Comparison of ENCODE assay signal across 8 mouse cellular contexts in the genomic region with DNA sequence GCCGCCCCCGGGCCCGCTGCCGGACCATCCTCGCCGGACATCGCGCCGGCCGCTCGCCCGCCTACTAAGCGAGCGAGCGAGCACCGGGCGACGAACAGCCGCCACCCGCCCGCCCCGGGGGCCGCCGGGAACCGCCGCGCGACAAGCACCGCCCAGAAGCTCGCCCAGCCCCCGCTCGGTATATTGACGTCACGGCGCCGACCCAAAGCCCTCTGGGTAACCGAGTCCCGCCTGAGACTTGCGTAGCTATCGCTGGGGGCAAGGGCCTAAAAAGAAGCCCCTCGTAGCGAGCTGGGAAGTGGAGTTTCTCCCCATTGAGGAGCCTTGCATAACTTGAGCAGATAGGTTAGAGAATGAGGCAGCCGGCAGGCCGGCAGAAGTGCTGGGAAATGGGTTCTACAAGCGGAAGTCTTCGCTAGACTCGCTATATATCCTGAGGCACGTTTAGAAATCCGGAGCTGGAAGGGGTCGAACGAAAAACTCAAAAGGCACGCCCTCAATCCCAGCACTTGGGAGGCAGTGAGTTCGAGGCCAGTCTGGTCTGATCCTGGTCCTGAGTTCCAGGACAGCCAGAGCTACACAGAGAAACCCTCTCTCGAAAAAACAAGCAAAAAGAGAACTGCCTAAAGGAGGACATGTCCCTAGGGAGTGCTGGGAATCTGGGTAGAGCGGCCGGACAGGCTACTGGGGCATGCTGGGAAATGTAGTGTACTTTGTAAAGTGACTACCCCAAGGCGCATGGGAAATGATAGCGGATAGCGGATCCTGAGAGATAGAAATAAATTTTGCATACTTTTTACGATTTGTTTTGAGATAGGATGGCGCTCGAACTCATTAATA. TPM values are rescaled to one million over a fixed set of nuclear protein-coding genes. Genes with fewer than 3 reads are reported as not detected.
DNase-seq lines count a peak whose midpoint lies in the region; ATAC-seq and TF ChIP-seq lines count a peak whose summit lies in the region.

A gene (minus strand): TSS at position 123 of the 840 bp plus-strand sequence.

- no peaks in the 10 kb centered on the region for H3K4me1 ChIP-seq in ES-Bruce4 (ENCODE audit: control insufficient read depth, insufficient read depth, low read length)
- peaks cover 41% of the 10 kb centered on the region for H3K4me1 ChIP-seq in forebrain, embryonic 15.5 days
- H3K4me1 ChIP-seq in lung, adult 2 months (ENCODE audit: control insufficient read depth, insufficient read depth, low read length) = peaks cover 20% of the 10 kb centered on the region

- H3K27ac ChIP-seq in ES-Bruce4 (ENCODE audit: insufficient read depth, low read length) = peak within 1 kb of the TSS; percentile 79
- peak within 1 kb of the TSS; percentile 91 for H3K27ac ChIP-seq in forebrain, embryonic 15.5 days (replicated peaks)

- peak within 1 kb of the TSS; percentile 99 for H3K4me3 ChIP-seq in ES-Bruce4 (ENCODE audit: low read depth, low read length)
- peak within 1 kb of the TSS; percentile 81 for H3K4me3 ChIP-seq in forebrain, embryonic 15.5 days
- H3K4me3 ChIP-seq in lung, adult 2 months (replicated peaks; ENCODE audit: extremely low read depth, low read depth, low read length) = peak within 1 kb of the TSS; percentile 97

- TF ChIP-seq CTCF in ES-Bruce4 (IDR thresholded peaks at IDR 0.05; ENCODE audit: low read depth, low read length) = no peak
- TF ChIP-seq CTCF in lung, adult 2 months (IDR thresholded peaks at IDR 0.05; ENCODE audit: insufficient read depth, low read length) = no peak

- H3K9ac ChIP-seq in ES-Bruce4 (ENCODE audit: low read depth, poor library complexity, severe bottlenecking) = peak within 1 kb of the TSS; percentile 91
- H3K9ac ChIP-seq in forebrain, embryonic 15.5 days (replicated peaks) = peak within 1 kb of the TSS; percentile 77

- intact Hi-C loops in heart, postnatal 25 days (cut with DNase I) = loop anchor here (10.0 kb wide), 1 partner anchor 367 kb away; a partner anchor contains a TSS

- H3K9me3 ChIP-seq in ES-Bruce4 (replicated peaks; ENCODE audit: control insufficient read depth, insufficient read depth, low read length, poor library complexity, severe bottlenecking) = no peaks in the 10 kb centered on the region
- H3K9me3 ChIP-seq in forebrain, embryonic 15.5 days = no peaks in the 10 kb centered on the region

- H3K36me3 ChIP-seq in ES-Bruce4 (ENCODE audit: control insufficient read depth, insufficient read depth, low read length, poor library complexity, severe bottlenecking) = no peaks in the 10 kb centered on the region
- peaks cover 6% of the 10 kb centered on the region; the same call in 1 of the 2 replicates for H3K36me3 ChIP-seq in forebrain, embryonic 15.5 days

- H3K27me3 ChIP-seq in ES-Bruce4 (ENCODE audit: control insufficient read depth, insufficient read depth, low read length, poor library complexity, severe bottlenecking) = no peaks in the 10 kb centered on the region
- H3K27me3 ChIP-seq in forebrain, embryonic 15.5 days = no peaks in the 10 kb centered on the region

- peak; percentile 21 for TF ChIP-seq POLR2A in ES-Bruce4 (IDR thresholded peaks at IDR 0.05; ENCODE audit: insufficient read depth, low read length)
- peak; percentile 74; the same call in 1 of the 2 replicates for TF ChIP-seq POLR2A in lung, adult 2 months (IDR thresholded peaks at IDR 0.05; ENCODE audit: borderline replicate concordance, extremely low read depth, low read depth, low read length)

- WGBS in forebrain, embryonic 15.5 days = 1% methylated on average over 62 of the region's 62 CpGs
- 1% methylated on average over 50 of the region's 62 CpGs for WGBS in lung, adult 2 months

- peak; percentile 94 for DNase-seq in cerebellum, adult 11 months
- peak; percentile 91 for DNase-seq in heart, postnatal 25 days (ENCODE audit: low spot score)
- DNase-seq in layer of hippocampus, adult 18-20 months (ENCODE audit: low spot score in 2 of 2) = peak; percentile 96 to 97
- peak; percentile 97 for DNase-seq in lung, adult 2 months
- peak; percentile 90 to 91 for DNase-seq in thymus, adult 18-20 months

- peak; percentile 95 for ATAC-seq in forebrain, embryonic 15.5 days (replicated peaks)
- peak; percentile 73 for ATAC-seq in neutrophil, adult 5-6 weeks (ENCODE audit: extremely low read depth, insufficient number of reproducible peaks, low FRiP score, poor library complexity, severe bottlenecking)

- TF ChIP-seq EP300 in ES-Bruce4 (IDR thresholded peaks at IDR 0.05; ENCODE audit: insufficient read depth, low read depth, low read length) = no peak

- peak within 1 kb of the TSS; percentile 61 for H3K4me2 ChIP-seq in forebrain, embryonic 15.5 days (replicated peaks)

RNA-seq across cellular contexts. Expression of the gene that starts here (rescaled TPM):
- polyA plus RNA-seq in ES-Bruce4 (2011; ENCODE audit: insufficient read depth, insufficient read length, low read depth, missing spikeins) = 63.1 and 68.7 TPM in 2 replicates
- polyA plus RNA-seq in forebrain, embryonic 15.5 days (2015; fragmentation: Nextera tagmentation; extraction: Ambion mirVana) = 48.4 and 50.3 TPM in 2 replicates
- total RNA-seq in heart, postnatal 25 days (2021) = 10 to 100 TPM; 54.7 to 61.2 TPM
- 100 to 1,000 TPM; 148 to 153 TPM for total RNA-seq in layer of hippocampus, adult 18-20 months (2021)
- 92.3 and 108 TPM in 2 replicates for polyA plus RNA-seq in lung, adult 2 months (2012; rRNA removed)
- 297 and 336 TPM in 2 replicates for total RNA-seq in neutrophil, adult 5-6 weeks (2017)

Comparison
In these comparisons a context has a peak if more than half of its experiments do, and no peak if none do; other contexts are left out.
1. Peak in every context shown above with its lines: DNase-seq, ATAC-seq, H3K4me3 ChIP-seq and H3K27ac ChIP-seq.